Mouse (Mus musculus) limb, embryonic 14.5 days (tissue): ENCODE data around the gene Gbx1. TPM values are rescaled to one million over a fixed set of nuclear protein-coding genes. Genes with fewer than 3 reads are reported as not detected.

ENCODE experiments used
- ATAC-seq: fragments of 200-750 bp; cut with Nextera tagmentation; 2 replicates; pipeline ENCODE4 v1.8.0; 2017; ENCODE audit warnings: low read depth, moderate number of reproducible peaks, moderate TSS enrichment; ENCODE audit not compliant: low FRiP score
- DNase-seq: peaks from one replicate; pipeline ENCODE4 v3.0.0-alpha.2; 2015; ENCODE audit warnings: low spot score
- H3K27ac ChIP-seq: fragments of 300-500 bp; sonication (generic); replicated peaks from 2 replicates; pipeline ENCODE4 v1.5.1; 2014; ENCODE audit warnings: low read depth, mild to moderate bottlenecking, low read length, moderate library complexity, mixed read lengths
- H3K27me3 ChIP-seq: fragments of 300-500 bp; sonication (generic); 2 replicates; pipeline ENCODE4 v1.6.1; 2014; ENCODE audit warnings: low read length, mixed read lengths; ENCODE audit not compliant: control insufficient read depth, insufficient read depth
- H3K36me3 ChIP-seq: fragments of 300-500 bp; sonication (generic); 2 replicates; pipeline ENCODE4 v1.6.1; 2014; ENCODE audit warnings: mild to moderate bottlenecking, low read length, moderate library complexity, mixed read lengths; ENCODE audit not compliant: control insufficient read depth, insufficient read depth
- H3K4me1 ChIP-seq: fragments of 300-500 bp; sonication (generic); 2 replicates; pipeline ENCODE4 v1.6.1; 2014; ENCODE audit warnings: antibody characterized with exemption, low read length, mixed read lengths; ENCODE audit not compliant: control insufficient read depth, insufficient read depth
- H3K4me2 ChIP-seq: fragments of 300-500 bp; sonication (generic); replicated peaks from 2 replicates; pipeline ENCODE4 v1.6.1; 2014; ENCODE audit warnings: low read depth, mild to moderate bottlenecking, low read length, moderate library complexity; ENCODE audit not compliant: severe bottlenecking
- H3K4me3 ChIP-seq: fragments of 300-500 bp; sonication (generic); replicated peaks from 2 replicates; pipeline ENCODE4 v1.5.1; 2014; ENCODE audit warnings: low read length
- H3K9ac ChIP-seq: fragments of 300-500 bp; sonication (generic); 2 replicates; pipeline ENCODE4 v1.6.1; 2014; ENCODE audit warnings: mild to moderate bottlenecking, low read depth, low read length, moderate library complexity; ENCODE audit not compliant: severe bottlenecking
- H3K9me3 ChIP-seq: fragments of 300-500 bp; sonication (generic); 2 replicates; pipeline ENCODE4 v1.6.1; 2016; ENCODE audit warnings: low read length; ENCODE audit not compliant: control insufficient read depth
- POLR2A ChIP-seq: fragments of 200-500 bp; IDR thresholded peaks from 2 replicates; pipeline ENCODE4 v1.8.0; 2012; ENCODE audit warnings: inconsistent platforms, mild to moderate bottlenecking, moderate library complexity, borderline replicate concordance; ENCODE audit not compliant: insufficient read depth, insufficient read length; ENCODE audit errors: extremely low read depth
- WGBS: fragments of 180-500 bp; shearing (Covaris S2); extraction: QIAGEN DNeasy Blood & Tissue Kit; methylation state at CpG from one replicate; pipeline ENCODE4 v1.1.7; 2014; 5-methylcytosine and 5-hydroxymethylcytosine counted together
- polyA plus RNA-seq, 2 experiments: library from polyadenylated mRNA; depleted of rRNA in 1 of 2; stranded (reverse) in 1 of 2; unstranded in 1 of 2; fragments of >200 nt; fragmentation: Nextera tagmentation in 1 of 2; extraction: Ambion mirVana in 1 of 2; gene quantifications; 2 replicates each; pipeline versions ENCODE4 v1.2.1 to v1.2.3; 2012 to 2014

Gene Gbx1
- polyA plus RNA-seq, 2 experiments, result 0.05 TPM; not detected in 1

- H3K4me3 ChIP-seq, result no peak overlapping the region
These were observed 44.5 kb downstream of the Gbx1 start for GRCm38 (mm10) chr5:24482247-24483079.

GRCm38 (mm10) chr5:24481647-24482046 lies 45.4 kb downstream of the Gbx1 start:
- TF ChIP-seq POLR2A, result no peak
- Histone ChIP-seq H3K27me3 (no peaks in the 10 kb centered on the region), H3K9me3 (no peaks in the 10 kb centered on the region), H3K27ac (no peak overlapping the region), H3K36me3 (peaks cover 79% of the 10 kb centered on the region), H3K4me1 (peaks cover 4% of the 10 kb centered on the region; the same call in 1 of the 2 replicates), H3K9ac (no peak overlapping the region), H3K4me2 (no peak overlapping the region), H3K4me3 (no peak overlapping the region)
- WGBS, result 22% methylated on average over 3 of the region's 4 CpGs
- ATAC-seq (peak; percentile 54), DNase-seq (peak; percentile 80)

More at GRCm38 (mm10) chr5:24482247-24483079, 44.5 kb downstream of the Gbx1 start:
- Histone ChIP-seq H3K27me3 (no peaks in the 10 kb centered on the region), H3K4me2 (no peak overlapping the region), H3K27ac (no peak overlapping the region), H3K4me1 (peaks cover 4% of the 10 kb centered on the region; the same call in 1 of the 2 replicates), H3K9ac (no peak overlapping the region), H3K9me3 (no peaks in the 10 kb centered on the region), H3K36me3 (peaks cover 79% of the 10 kb centered on the region)
- ATAC-seq (no peak), DNase-seq (no peak)
- WGBS, result 57% methylated on average over 25 of the region's 41 CpGs
- TF ChIP-seq POLR2A, result no peak

GRCm38 (mm10) chr5:24477909-24478308 lies 49.1 kb downstream of the Gbx1 start:
- Histone ChIP-seq H3K27ac (no peak overlapping the region), H3K4me1 (peaks cover 26% of the 10 kb centered on the region), H3K4me2 (no peak overlapping the region), H3K4me3 (no peak overlapping the region), H3K27me3 (0 out of 2 replicates have a peak, but pooled peaks cover 8% of the 10 kb centered on the region), H3K9me3 (no peaks in the 10 kb centered on the region), H3K9ac (no peak overlapping the region), H3K36me3 (peaks cover 66% of the 10 kb centered on the region)
- DNase-seq, result no peak
- 85% methylated on average over 9 of the region's 9 CpGs for WGBS
- TF ChIP-seq POLR2A, result no peak
- ATAC-seq, result no peak

GRCm38 (mm10) chr5:24475476-24476241 lies 51.3 kb downstream of the Gbx1 start:
- Histone ChIP-seq H3K4me3 (peak overlapping the region; percentile 44), H3K4me2 (peak overlapping the region; percentile 76; the same call in 1 of the 2 replicates), H3K9me3 (no peaks in the 10 kb centered on the region), H3K27ac (no peak overlapping the region), H3K4me1 (peaks cover 29% of the 10 kb centered on the region), H3K9ac (peak overlapping the region; percentile 56; the same call in 1 of the 2 replicates), H3K36me3 (peaks cover 48% of the 10 kb centered on the region), H3K27me3 (0 out of 2 replicates have a peak, but pooled peaks cover 8% of the 10 kb centered on the region)
- no peak for DNase-seq
- no peak for ATAC-seq
- no peak for TF ChIP-seq POLR2A
- 57% methylated on average over 6 of the region's 6 CpGs for WGBS

GRCm38 (mm10) chr5:24474723-24475261 lies 52.2 kb downstream of the Gbx1 start:
- H3K4me3 ChIP-seq, result peak overlapping the region; percentile 44
- ATAC-seq (no peak), DNase-seq (no peak)
- TF ChIP-seq POLR2A, result no peak
- H3K4me1 ChIP-seq, result peaks cover 29% of the 10 kb centered on the region
- H3K27me3 ChIP-seq, result 0 out of 2 replicates have a peak, but pooled peaks cover 8% of the 10 kb centered on the region
- H3K36me3 ChIP-seq, result peaks cover 42% of the 10 kb centered on the region
- no peak overlapping the region for H3K27ac ChIP-seq
- H3K9me3 ChIP-seq, result no peaks in the 10 kb centered on the region
- 4% methylated on average over 45 of the region's 67 CpGs for WGBS
- peak overlapping the region; percentile 56 for H3K9ac ChIP-seq
- peak overlapping the region; percentile 76 for H3K4me2 ChIP-seq
